Mouse (Mus musculus) inflammation-experienced regulatory T-cells, adult 6 months (primary cell): ENCODE results near the gene Nup88. TPM values are rescaled to one million over a fixed set of nuclear protein-coding genes. Genes with fewer than 3 reads are reported as not detected.

Source experiments
- ATAC-seq: one replicate; pipeline ENCODE4 v1.8.0; 2017
- polyA plus RNA-seq, 3 experiments: library from polyadenylated mRNA; unstranded; fragments of 100-300 nt; shearing (Covaris generic); gene quantifications; one replicate each; pipeline ENCODE4 v1.2.1; 2017

The Nup88 gene
- polyA plus RNA-seq = 10 to 100 TPM; 68.9 to 98.8 (median 83.6) TPM

GRCm38 (mm10) chr11:70969821-70970559 lies at the start of gene Nup88, which contains the start of gene Rpain:
TSS of gene Nup88 (minus strand) at chr11:70969973.
TSS of gene Rpain (plus strand) at chr11:70970213.
- ATAC-seq = peak; percentile 96

GRCm38 (mm10) chr11:71018416-71019200 lies 48.8 kb upstream of the Nup88 start:
- ATAC-seq = peak; percentile 2

DNA sequence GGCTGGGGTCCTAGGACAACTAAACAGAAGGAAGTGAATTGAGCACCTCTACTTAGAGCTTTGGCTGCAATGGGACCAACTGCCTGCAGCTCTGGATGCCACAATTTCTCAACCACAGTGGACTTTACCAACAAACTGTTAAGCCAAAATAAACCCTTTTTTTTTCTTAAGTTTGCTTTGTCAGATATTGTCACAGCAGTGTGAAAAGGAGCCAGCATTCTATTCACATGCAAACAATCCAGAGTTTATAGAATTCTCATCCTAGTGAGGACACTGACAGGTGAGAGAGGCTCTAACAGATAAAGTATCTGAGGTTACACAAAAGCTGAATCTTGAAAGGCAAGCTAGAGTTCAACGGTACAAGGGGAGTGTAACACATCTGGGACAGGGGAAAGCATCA lies 47.3 kb upstream of the Nup88 start:
- no peak for ATAC-seq

DNA sequence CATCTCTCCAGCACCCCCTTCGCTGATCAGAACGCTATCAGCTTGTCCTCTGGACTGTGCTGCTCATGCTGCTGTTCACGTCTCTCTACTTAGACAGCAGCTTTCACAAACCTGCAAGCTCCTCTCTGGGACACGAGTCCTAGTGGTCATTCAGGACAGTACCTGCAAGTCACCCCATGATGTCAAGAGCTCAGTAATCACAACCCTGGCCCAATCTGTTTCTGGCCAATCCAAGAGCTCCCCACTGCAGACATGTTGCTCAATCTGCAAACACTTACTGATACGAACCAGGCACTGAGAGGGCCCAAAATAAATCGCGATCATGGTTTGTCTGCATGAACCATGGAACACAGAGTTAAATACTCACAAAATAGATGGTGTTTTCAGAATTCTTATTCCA lies 43.0 kb upstream of the Nup88 start:
- no peak for ATAC-seq

- no peak for ATAC-seq
These were observed 38.5 kb upstream of the Nup88 start for GRCm38 (mm10) chr11:71008321-71008720.

DNA sequence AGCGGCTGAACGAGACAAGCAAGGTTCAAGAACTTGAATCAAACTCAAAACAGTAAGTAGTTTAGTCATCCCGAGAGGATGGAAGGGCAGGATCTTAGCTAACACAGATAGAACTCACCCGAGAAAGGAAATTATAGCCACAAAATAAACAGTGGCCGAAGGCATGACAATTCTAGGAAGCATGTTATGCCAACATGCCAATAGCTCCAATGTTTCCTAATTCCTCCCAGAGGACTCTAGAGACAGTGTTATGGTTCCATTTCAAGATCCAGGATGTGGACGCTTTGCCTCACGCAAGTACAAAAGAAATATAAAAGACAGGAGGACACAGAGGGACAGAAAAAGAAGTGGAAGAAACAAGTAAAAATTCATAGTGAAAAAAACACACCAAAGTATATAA lies 38.1 kb upstream of the Nup88 start:
- no peak for ATAC-seq

- no peak for ATAC-seq
These were observed 37.3 kb upstream of the Nup88 start for GRCm38 (mm10) chr11:71007026-71007425.

DNA sequence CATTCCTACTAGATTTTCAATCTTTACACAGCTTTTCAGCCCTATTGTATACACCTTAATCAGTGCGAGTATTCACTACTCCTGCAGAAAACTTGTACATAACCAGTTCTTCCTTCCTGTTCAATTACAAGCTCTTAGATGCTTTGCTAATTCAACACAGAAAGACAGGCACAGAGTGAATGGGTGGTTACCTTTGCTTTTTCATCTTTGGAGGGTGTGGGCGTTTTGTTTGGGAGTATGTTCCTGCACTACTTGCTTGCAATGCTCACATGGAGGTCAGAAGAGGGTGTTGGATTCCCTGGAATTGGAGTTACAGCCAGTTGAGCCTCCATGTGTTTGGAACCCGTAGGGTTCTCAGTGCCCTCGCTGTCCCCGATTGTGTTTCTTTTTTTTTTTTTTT lies 35.3 kb upstream of the Nup88 start:
- ATAC-seq = no peak

DNA sequence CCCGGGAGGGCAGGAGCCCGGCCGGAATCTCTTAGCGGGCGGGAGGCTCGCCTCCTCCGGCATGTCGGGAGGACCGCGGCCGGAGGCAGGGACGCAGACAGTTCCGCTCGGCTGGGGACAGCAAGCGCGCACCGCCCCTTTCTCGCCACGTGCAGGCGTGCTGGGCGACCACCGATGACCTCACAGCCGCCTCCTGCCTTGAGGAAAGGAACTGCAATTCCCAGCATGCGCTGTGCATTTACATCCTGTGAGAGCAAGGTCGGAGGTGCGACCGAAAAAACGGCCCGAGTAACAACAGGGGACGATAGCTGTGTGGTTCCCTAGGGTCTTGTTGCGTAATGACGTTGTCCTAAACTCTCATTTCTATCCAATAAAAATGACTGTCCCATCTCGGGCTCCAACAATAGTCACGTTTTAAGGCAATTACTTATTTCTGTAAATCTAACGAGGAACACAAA lies 34.6 kb upstream of the Nup88 start, which contains the start of gene Dhx33:
Gene Dhx33, minus strand, starts transcription at position 122 of the 458 bp plus-strand sequence.
- peak; percentile 94 for ATAC-seq

- ATAC-seq = peak; percentile 39
These were observed 34.0 kb upstream of the Nup88 start for GRCm38 (mm10) chr11:71003611-71004315.

DNA sequence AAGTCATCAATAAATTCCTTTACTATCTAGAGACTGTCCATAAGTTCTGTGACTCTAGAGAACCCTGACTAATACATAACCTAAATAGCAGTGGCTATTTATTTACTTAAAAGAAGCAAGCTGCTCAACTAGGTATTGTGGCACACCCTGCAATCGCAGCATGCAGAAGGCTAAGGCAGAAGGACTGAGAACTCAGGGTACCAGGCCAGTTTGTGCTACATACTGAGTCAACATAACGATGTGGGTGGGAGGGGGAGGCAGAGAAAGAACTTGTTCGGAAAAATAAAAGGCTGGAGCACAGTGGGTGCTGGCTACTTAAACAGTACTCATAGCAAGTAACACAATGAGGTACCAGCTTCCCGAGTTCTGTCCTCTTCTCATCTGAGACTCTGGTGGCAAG lies 31.4 kb upstream of the Nup88 start:
- no peak for ATAC-seq

- peak; percentile 92 for ATAC-seq
These were observed 12.9 kb upstream of the Nup88 start, which contains the start of gene C1qbp for GRCm38 (mm10) chr11:70982557-70983228. TSS of gene C1qbp (minus strand) at chr11:70983026.

DNA sequence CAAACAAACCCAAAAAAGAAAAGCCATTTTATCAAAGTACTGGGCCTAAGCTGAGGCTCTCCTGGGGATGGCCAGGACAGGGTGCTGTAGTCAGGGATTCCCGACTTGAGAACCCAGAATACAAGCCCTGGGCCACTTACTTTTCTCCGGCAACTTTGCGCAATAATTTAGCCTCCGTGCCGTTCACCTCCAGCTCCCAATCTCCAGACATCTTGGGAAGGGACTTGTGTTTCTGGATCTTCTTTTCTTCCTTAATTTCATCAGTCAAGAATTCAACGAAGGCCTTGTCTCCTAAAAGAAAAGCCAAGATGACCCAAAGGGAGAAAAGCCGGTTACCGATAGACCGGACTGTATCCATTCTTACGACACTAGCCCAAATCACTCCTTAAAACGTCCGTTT lies 12.3 kb upstream of the Nup88 start:
- ATAC-seq = no peak

GRCm38 (mm10) chr11:70980751-70981510 lies 11.2 kb upstream of the Nup88 start:
- ATAC-seq = no peak

DNA sequence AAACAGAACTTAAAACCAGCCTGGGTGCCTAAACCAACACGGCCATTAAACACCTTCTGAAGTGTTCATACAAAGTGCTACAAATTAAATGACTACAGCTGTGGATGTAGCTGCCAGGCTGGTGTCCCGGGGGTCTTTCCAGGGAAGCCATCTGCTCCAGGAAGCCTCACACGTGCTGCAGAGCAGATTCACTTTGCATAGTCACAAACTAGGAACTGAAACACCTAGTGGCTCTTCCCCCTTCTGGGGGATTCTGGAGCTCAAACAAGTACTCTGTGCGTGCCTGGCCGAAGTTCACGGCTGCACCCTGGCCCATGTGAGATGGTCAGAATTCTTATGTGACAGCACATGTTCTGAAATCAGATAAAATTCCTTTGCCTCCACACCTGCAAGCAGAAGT lies 10.5 kb upstream of the Nup88 start:
- no peak for ATAC-seq

- ATAC-seq = no peak
These were observed 7.5 kb upstream of the Nup88 start for GRCm38 (mm10) chr11:70977293-70977692.

DNA sequence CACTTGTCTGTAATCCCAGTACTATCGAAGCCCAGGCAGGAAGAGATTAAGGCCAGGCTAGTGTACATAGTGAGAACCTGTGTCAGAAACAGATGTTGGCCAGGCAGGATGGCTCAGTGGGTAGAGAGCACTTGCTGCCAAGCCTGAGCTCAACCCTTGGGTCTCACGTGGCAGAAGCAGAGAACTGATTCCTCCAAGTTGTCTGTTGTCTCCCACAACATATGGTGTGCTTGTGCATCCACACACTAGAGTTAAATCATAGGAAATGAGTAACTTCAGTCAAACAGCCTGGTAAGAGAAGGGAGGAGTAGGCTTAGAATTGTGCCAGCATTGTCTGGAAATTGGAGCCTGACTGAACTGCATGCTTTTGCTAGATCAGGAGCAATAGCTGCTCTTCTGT lies 5.4 kb upstream of the Nup88 start:
- no peak for ATAC-seq

GRCm38 (mm10) chr11:70973947-70974346 lies 4.2 kb upstream of the Nup88 start:
- ATAC-seq = no peak

- ATAC-seq = no peak
These were observed 2.8 kb upstream of the Nup88 start for GRCm38 (mm10) chr11:70972586-70972985.

- ATAC-seq = peak; percentile 17
These were observed 1.1 kb upstream of the Nup88 start for GRCm38 (mm10) chr11:70970560-70971540.
